Mouse (Mus musculus): ENCODE measurements around the gene Man2b2. TPM values are rescaled to one million over a fixed set of nuclear protein-coding genes. Genes with fewer than 3 reads are reported as not detected.

Man2b2 gene
- total RNA-seq, 1 experiment from 2014 or later: 64.4 TPM

GRCm38 (mm10) chr5:36766958-36767703 lies 63.3 kb downstream of the Man2b2 start:
- DNase-seq: no peak

- DNase-seq: no peak
These were observed 70.6 kb downstream of the Man2b2 start for GRCm38 (mm10) chr5:36759848-36760247.

- no peak for DNase-seq
These were observed 73.4 kb downstream of the Man2b2 start for GRCm38 (mm10) chr5:36757033-36757432.

Other genes starting within 250 kb of the Man2b2 start
- 31.5 and 42.4 TPM in 2 replicates for gene Tbc1d14, start 237.4 kb downstream of the Man2b2 start, total RNA-seq (2021)
- 63.3 and 73.0 TPM in 2 replicates for gene D5Ertd579e, start 134.6 kb downstream of the Man2b2 start, total RNA-seq (2021)
- gene Bloc1s4, start 82.0 kb downstream of the Man2b2 start, total RNA-seq (2021): 25.7 and 30.4 TPM in 2 replicates
- gene Mrfap1, start 33.9 kb downstream of the Man2b2 start, total RNA-seq (2021): 603 and 658 TPM in 2 replicates
- gene Ppp2r2c, start 37.9 kb upstream of the Man2b2 start, total RNA-seq (2021): 4.7 and 7.5 TPM in 2 replicates
- gene Wfs1, start 158.6 kb upstream of the Man2b2 start, total RNA-seq (2021): 49.0 and 64.9 TPM in 2 replicates

Data from adrenal gland, postnatal 25 days (tissue).